8 mouse cellular contexts compared by ENCODE assay signal in genomic region chr9:53974328-53975121, GRCm38 (mm10). TPM values are rescaled to one million over a fixed set of nuclear protein-coding genes. Genes with fewer than 3 reads are reported as not detected.
DNase-seq lines count a peak whose midpoint lies in the region; ATAC-seq and TF ChIP-seq lines count a peak whose summit lies in the region.

No protein-coding gene starts in this region.

- DNase-seq in kidney, adult 18-20 months = peak; percentile 5
- DNase-seq in kidney, adult 11 months = no peak
- peak; percentile 10 to 18 for DNase-seq in adrenal gland, postnatal 36 days
- DNase-seq in kidney, postnatal 10 days = peak; percentile 13
- DNase-seq in spleen, postnatal 10 days (ENCODE audit: low spot score in 2 of 2) = no peak
- DNase-seq in thymus, adult 2 months = no peak

- H3K9ac ChIP-seq in embryonic facial prominence, embryonic 13.5 days = peak overlapping the region; percentile 64
- peak overlapping the region; percentile 94 for H3K9ac ChIP-seq in midbrain, embryonic 16.5 days (ENCODE audit: low read depth, low read length)

- H3K36me3 ChIP-seq in embryonic facial prominence, embryonic 13.5 days = no peaks in the 10 kb centered on the region
- no peaks in the 10 kb centered on the region for H3K36me3 ChIP-seq in midbrain, embryonic 16.5 days (ENCODE audit: control insufficient read depth, insufficient read depth, low read length)
- no peaks in the 10 kb centered on the region for H3K36me3 ChIP-seq in thymus, adult 2 months (ENCODE audit: control insufficient read depth, insufficient read depth, low read length)

- H3K27me3 ChIP-seq in embryonic facial prominence, embryonic 13.5 days = peaks cover 41% of the 10 kb centered on the region
- no peaks in the 10 kb centered on the region; the same call in 1 of the 2 replicates for H3K27me3 ChIP-seq in midbrain, embryonic 16.5 days (ENCODE audit: control insufficient read depth, insufficient read depth, low read depth, low read length)
- no peaks in the 10 kb centered on the region; the same call in 1 of the 2 replicates for H3K27me3 ChIP-seq in thymus, adult 2 months (ENCODE audit: control insufficient read depth, insufficient read depth, low read length)

- no peak for TF ChIP-seq POLR2A in thymus, adult 2 months (IDR thresholded peaks at IDR 0.05; ENCODE audit: control insufficient read depth, extremely low read depth, insufficient read depth, low read length, poor library complexity)

- peaks cover 7% of the 10 kb centered on the region for H3K4me1 ChIP-seq in embryonic facial prominence, embryonic 13.5 days
- peaks cover 11% of the 10 kb centered on the region for H3K4me1 ChIP-seq in midbrain, embryonic 16.5 days (ENCODE audit: control insufficient read depth, insufficient read depth, low read length)
- no peaks in the 10 kb centered on the region for H3K4me1 ChIP-seq in thymus, adult 2 months (replicated peaks; ENCODE audit: control insufficient read depth, insufficient read depth, low read length)

- TF ChIP-seq CTCF in thymus, adult 2 months (IDR thresholded peaks at IDR 0.05; ENCODE audit: borderline replicate concordance, control insufficient read depth, extremely low read depth, insufficient read depth, low read length, poor library complexity) = no peak

- H3K4me3 ChIP-seq in embryonic facial prominence, embryonic 13.5 days = peak overlapping the region; percentile 53
- H3K4me3 ChIP-seq in midbrain, embryonic 16.5 days (ENCODE audit: low read depth, low read length) = peak overlapping the region; percentile 85
- no peak overlapping the region for H3K4me3 ChIP-seq in thymus, adult 2 months (ENCODE audit: control insufficient read depth, insufficient read depth, low read length)

- 0 out of 2 replicates have a peak, but pooled peaks have one; percentile 48 for ATAC-seq in embryonic facial prominence, embryonic 13.5 days (ENCODE audit: insufficient number of reproducible peaks, insufficient read depth, low FRiP score, low TSS enrichment, low read depth)
- peak; percentile 82 for ATAC-seq in midbrain, embryonic 16.5 days

- H3K4me2 ChIP-seq in embryonic facial prominence, embryonic 13.5 days = peak overlapping the region; percentile 92
- H3K4me2 ChIP-seq in midbrain, embryonic 16.5 days (ENCODE audit: low read length) = peak overlapping the region; percentile 78

- H3K9me3 ChIP-seq in embryonic facial prominence, embryonic 13.5 days = no peaks in the 10 kb centered on the region
- H3K9me3 ChIP-seq in midbrain, embryonic 16.5 days (replicated peaks; ENCODE audit: control insufficient read depth, low read length, poor library complexity, severe bottlenecking) = no peaks in the 10 kb centered on the region

- WGBS in embryonic facial prominence, embryonic 13.5 days = under 1% methylated on average over 42 of the region's 42 CpGs
- under 1% methylated on average over 42 of the region's 42 CpGs for WGBS in midbrain, embryonic 16.5 days
- WGBS in thymus, adult 2 months = 5% methylated on average over 42 of the region's 42 CpGs

- no peak overlapping the region for H3K27ac ChIP-seq in embryonic facial prominence, embryonic 13.5 days
- H3K27ac ChIP-seq in midbrain, embryonic 16.5 days (ENCODE audit: low read length) = peak overlapping the region; percentile 93
- H3K27ac ChIP-seq in thymus, adult 2 months (ENCODE audit: control insufficient read depth, insufficient read depth, low read length) = no peak overlapping the region

RNA-seq across cellular contexts. Expression of gene Elmod1, which starts 0.6 kb away (rescaled TPM):
- 1 to 10 TPM; 2.6 to 3.5 TPM for total RNA-seq in adrenal gland, postnatal 36 days (2021)
- 0.67 and 0.89 TPM in 2 replicates for polyA plus RNA-seq in embryonic facial prominence, embryonic 13.5 days (2015; fragmentation: Nextera tagmentation; extraction: Ambion mirVana)
- 19.3 and 19.4 TPM in 2 replicates for polyA plus RNA-seq in midbrain, embryonic 16.5 days (2015; fragmentation: Nextera tagmentation; extraction: Ambion mirVana)
- 0.04 and 0.05 TPM in 2 replicates for polyA plus RNA-seq in thymus, adult 2 months (2012; rRNA removed)

Comparison
In these comparisons a context has a peak if more than half of its experiments do, and no peak if none do; other contexts are left out.
1. DNase-seq: peak in kidney, adult 18-20 months (single experiment), adrenal gland, postnatal 36 days (2 of 2) and kidney, postnatal 10 days (single experiment); none in kidney, adult 11 months (single experiment), spleen, postnatal 10 days (0 of 2) and thymus, adult 2 months (single experiment).
2. RNA of gene Elmod1, which starts 0.6 kb away (polyA plus RNA-seq): 19.3 to 19.4 TPM in midbrain, embryonic 16.5 days; 0.67 to 0.89 TPM in embryonic facial prominence, embryonic 13.5 days and 0.04 to 0.05 TPM in thymus, adult 2 months; every median in the first group is over 10 times any median in the second.